Mouse (Mus musculus) embryo, embryonic 10.5 days (tissue): ENCODE measurements around the gene Fance.

Experiments used
- DNase-seq: peaks from one replicate; pipeline ENCODE4 v3.0.0-alpha.2; 2015; ENCODE audit warnings: low spot score

The Fance gene

DNA sequence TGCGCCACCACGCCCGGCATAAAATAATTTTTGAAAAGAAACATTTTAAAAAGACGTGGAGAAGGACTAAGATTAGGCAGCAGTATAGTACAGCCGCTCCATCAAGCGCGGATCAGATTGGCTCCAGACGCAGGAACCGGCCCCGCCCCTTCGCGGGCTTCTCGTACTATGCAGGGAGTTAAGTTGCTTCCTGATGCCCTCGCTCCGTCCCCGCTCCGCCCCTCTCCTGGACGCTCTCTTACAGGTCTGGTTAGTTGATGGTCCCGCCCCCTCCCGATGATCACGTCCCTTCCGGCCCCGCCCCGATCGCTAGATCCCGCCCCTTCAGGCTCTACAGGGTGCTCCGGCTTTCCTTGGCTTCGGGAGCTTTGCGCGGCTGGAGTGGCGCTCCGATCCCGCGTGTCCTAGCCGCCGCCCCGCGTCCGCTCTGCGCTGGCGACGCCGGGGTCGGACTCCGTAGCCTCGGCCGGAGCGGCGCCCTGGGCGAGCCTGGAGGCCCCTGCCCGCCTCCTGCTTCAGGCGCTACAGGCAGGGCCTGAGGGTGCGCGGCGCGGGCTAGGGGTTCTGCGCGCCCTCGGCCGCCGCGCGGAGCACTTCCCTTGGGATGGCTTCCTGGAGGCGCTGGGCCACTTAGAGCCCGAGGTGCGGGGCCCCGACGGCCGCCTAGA lies at the start of gene Fance:
Gene Fance, plus strand, starts transcription at position 308 of the 668 bp plus-strand sequence.
- DNase-seq, result peak; percentile 100

GRCm38 (mm10) chr17:28267251-28267650 lies 46.1 kb upstream of the Fance start:
- DNase-seq, result no peak

DNA sequence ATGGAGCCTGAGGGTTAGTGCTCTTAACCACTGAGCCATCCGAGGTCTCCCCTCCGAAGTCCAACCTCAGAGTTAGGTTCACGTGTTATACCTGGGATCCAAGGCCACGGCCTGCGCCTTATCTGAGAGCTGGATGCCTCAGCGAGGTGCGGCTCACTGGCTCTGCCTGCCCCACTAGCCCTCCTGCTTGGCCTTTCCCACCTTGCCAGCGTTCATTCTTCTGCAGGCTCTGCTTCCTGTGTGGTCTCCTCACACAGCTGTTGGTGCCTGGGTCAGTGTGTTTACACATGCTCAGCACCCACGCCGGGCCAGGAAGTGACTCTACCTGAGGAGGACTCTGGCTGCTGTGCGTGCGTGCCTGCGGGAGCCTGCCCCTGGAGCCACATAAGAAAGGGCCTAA lies 43.2 kb upstream of the Fance start:
- DNase-seq, result no peak

GRCm38 (mm10) chr17:28271537-28272266 lies 41.6 kb upstream of the Fance start:
- DNase-seq, result no peak

DNA sequence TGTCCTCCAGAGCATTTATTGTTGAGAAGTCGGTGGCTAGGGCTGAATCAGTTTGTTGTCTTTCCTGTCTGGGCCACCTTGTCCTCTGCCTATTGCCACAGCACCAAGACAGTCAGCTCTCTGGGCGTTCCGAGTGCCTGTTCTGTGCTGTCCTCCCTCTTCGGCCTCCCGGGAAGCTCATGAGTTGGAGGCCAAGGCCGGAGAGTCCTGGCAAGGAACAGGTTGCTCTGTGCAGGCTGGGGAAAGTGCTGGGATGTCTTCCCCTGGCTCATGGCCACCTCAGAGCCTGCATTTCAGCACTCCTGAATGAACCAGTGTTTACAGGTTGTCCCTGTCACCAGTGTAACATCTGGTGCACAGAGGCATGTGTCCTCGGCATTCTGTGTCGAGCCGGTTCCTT lies 41.0 kb upstream of the Fance start:
- no peak for DNase-seq

DNA sequence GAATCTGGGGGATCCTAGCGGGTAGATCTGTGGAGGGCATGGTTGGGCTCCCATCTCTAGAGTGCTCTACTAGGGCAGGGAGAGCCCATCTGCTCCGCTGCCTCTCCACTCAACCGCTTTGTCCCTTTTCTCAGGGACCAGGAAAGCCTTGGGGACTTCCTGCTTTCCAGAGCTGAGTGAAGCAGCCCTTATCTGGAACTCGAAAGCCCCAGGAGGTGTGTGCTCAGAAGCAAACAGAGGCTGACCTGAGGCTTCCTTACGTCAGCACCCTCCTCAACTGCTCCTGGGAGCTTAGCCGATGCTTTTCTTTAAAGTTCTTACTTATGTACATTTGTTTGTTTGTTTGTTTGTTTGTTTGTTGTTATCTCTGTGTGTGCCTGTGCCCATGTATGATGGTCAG lies 40.5 kb upstream of the Fance start:
- DNase-seq, result no peak

- DNase-seq, result no peak
These were observed 38.6 kb upstream of the Fance start for GRCm38 (mm10) chr17:28274739-28275138.

DNA sequence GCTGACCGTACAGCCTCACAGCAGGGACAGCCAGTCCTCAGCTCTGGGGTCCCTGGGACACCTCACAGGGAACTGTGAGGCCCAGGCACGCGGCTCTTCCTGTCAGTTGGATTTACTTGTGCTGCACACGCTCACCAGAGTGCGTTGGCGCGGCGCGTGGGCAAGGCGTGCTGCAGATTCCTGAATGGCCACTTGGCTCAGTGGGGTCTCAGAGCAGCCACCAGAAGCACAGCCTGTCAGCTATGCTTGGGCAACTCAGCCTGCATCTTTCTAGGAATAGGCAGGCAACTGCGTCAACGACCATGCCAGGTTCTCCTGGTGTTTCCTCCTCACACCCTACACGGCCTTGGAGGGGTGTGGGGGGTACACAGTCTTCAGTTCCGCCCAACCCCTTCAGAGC lies 36.1 kb upstream of the Fance start:
- no peak for DNase-seq

DNA sequence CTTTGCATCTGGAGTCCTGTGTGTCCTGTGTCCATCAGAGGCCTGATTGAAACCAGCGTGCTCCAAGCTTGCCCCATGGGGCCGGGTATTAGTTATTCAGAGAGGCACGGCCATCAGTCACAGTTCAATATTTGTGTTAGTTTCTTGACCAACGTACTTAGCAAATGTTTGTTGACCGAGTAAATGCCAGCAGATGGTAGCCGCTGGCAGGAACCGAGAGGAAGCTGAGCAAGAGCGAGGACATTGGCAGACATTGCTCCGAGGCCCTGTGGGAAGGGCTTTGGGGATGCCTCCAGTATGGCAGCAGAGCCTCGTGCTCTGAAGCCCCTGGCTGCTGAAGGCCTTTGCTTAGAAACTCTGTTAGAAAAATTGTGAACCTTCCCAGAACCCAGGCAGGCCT lies 35.6 kb upstream of the Fance start:
- no peak for DNase-seq

GRCm38 (mm10) chr17:28278156-28278555 lies 35.2 kb upstream of the Fance start:
- no peak for DNase-seq

DNA sequence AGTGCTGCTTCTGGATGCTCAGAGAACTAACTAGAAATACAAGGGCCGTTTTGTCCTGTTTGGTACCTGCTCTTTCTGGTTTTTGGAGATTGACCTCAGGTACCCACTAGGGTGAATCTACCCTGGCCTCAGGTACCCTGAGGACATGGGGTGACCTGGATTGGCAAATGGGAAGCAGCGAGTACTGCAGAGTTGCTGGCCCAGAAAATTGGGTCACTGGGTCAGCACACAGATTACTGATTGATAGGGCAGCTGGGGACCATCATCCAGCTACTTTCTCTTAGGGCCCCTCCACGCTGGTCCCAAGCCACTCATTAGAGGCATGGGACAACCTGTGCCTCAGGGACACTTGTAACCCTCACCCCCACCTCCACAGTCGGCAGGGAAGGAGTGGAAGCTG lies 34.1 kb upstream of the Fance start:
- DNase-seq, result no peak

DNA sequence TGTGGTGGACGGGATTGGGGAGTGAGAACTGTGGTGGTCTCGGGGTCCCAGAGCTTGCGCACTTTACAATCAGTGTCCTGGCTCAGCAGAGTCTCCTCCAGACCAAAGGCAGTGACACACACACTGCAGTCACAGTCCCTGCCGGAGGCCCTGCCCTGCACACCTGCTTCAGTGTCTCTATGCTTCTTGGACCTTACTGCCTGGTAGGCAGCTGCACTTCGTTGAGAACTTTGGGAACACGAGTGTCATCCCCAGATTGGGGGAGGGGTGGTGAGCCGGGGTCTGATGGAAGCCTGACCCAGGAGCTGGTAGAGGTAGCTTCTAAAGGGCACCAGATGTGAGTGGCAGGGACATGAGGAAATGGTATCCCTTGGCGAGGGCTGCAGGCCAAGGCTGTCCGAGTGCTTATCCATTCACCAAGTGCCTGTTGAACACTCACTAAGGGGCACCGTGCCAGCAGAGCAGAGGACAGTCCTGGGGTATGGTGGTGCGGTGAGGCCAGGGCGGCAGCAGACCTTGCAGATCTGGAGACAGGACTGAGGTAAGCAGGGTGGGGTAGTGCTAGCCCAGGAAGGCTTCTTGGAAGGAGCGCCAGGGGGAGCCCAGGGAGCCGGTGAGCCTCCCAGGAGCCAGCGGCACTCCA lies 33.4 kb upstream of the Fance start:
- no peak for DNase-seq

DNA sequence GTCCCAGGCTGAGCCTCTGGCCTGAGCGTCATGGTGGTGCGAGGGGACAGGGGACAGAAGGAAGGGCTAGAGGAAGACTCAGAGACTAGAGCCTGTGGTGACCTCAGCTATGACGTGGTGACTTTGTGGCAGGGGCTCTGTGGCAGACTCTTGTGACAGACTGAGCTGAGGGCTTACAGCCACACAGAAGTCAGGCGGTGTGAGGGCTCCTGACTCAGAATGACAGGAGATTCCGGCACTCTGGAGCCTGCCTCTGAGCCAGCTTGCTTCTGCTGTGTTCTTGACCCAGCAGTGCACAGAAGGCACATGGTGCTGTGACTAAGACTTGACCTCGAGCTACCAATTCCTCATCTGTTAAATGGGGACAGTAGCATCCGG lies 32.9 kb upstream of the Fance start:
- no peak for DNase-seq

- peak; percentile 24 for DNase-seq
These were observed 32.4 kb upstream of the Fance start for GRCm38 (mm10) chr17:28280831-28281377.

DNA sequence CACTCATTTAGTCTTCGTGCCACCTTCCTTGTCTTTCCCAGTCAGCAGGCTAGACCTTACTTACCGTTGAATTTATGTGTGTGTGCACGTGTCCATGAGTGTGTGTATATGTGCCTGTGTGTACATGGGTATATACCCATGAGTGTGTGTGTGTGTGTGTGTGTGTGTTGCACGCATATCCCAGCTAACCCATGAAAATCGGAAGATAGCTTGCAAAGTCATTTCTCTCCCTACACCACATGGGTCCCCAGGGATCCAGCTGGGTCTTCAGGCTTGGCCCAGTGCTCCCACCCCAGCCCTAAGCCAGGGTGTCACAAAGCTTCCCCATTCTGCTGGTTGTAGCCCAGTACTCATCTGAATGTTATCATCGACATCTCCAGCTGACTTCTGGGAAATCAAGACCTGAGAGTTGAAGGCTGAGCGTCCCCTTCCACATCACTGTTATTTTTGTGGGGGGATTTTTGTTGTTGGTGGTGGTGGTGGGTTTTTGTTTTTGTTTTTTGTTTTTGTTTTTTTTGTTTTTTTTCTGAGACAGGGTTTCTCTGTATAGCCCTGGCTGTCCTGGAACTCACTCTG lies 31.4 kb upstream of the Fance start:
- no peak for DNase-seq

DNA sequence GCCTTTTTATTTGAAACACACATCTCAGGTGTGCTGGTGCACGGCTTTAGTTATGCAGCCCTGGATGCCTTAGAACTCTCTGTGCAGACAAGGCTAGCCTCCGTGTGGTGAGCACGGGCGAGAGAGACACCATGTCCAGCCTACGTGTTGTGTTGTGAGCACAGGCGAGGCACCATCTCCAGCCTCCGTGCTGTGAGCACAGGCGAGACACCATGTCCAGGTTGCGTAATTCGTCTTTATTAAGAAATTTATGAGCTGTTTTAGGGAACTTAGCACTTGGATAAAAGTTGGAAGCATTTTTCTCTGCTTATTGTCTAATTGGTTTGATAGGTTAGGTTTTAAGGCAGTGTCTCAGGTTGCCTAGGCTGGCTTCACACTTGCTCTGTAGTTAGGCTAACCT lies 30.1 kb upstream of the Fance start:
- no peak for DNase-seq

- no peak for DNase-seq
These were observed 27.2 kb upstream of the Fance start for GRCm38 (mm10) chr17:28286133-28286532.

GRCm38 (mm10) chr17:28286964-28287363 lies 26.4 kb upstream of the Fance start:
- DNase-seq, result no peak

DNA sequence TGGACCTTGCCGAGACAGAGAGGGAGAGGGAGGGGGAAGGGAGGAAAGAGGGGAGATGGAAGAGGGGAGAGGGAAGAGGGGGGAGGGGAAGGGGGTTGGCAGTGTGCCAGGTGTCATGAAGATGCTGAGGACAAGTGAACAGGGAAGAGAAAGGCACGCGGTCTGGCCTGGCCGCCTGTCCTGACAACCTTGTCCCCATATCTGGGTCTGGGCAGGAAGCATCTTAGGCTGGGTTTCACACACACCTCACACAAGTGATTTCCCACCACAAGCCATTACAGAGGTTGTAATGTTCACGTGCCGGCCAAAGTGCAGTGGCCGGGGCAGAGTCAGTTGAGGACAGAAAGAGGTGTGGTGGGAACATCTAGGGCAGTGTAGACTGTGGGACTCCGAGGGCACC lies 25.7 kb upstream of the Fance start:
- DNase-seq, result no peak

GRCm38 (mm10) chr17:28287980-28288379 lies 25.3 kb upstream of the Fance start:
- no peak for DNase-seq

GRCm38 (mm10) chr17:28290262-28290661 lies 23.1 kb upstream of the Fance start:
- DNase-seq, result no peak

DNA sequence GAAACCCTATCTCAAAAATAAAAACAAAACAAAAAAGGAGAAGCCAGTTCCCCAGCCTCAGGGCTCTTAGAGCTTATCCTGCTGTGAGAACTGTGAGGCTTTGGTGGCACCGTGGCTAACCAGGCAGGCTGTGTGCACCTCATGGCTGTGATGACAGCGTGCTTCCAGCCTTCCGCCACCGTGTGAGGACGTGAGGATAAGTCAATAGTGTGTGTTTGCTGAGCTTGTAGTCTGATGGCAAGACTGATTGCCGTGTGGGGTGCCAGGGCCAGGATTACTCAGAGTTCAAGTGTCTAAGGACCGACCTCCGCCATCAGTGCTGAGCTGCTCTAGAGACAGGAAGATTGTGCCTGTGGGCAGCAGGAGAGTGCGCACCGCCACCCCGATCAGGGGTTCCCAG lies 22.6 kb upstream of the Fance start:
- no peak for DNase-seq

- no peak for DNase-seq
These were observed 22.0 kb upstream of the Fance start for GRCm38 (mm10) chr17:28291346-28291745.
